Mouse (Mus musculus) kidney, postnatal 25 days (tissue): ENCODE measurements around the gene Olfr1193.
"Not testable (repeated sequence)": the region's sequence is repeated elsewhere in the genome, so short reads cannot be mapped to it uniquely, and the experiment has no call there.

Experiments
- DNase-seq, 2 experiments: peaks; one replicate each; pipeline ENCODE4 v3.0.0; 2021; ENCODE audit warnings: mixed read lengths in 2 of 2

Gene Olfr1193

GRCm38 (mm10) chr2:88675328-88675727 is at the start of gene Olfr1193:
Gene Olfr1193 (plus strand): TSS chr2:88675628.
- not testable (repeated sequence) for DNase-seq

- not testable (repeated sequence) for DNase-seq
These were observed 35.2 kb upstream of the Olfr1193 start, which contains the start of gene Olfr1191-ps1 for GRCm38 (mm10) chr2:88640242-88640641. Gene Olfr1191-ps1 (plus strand): TSS chr2:88640542.

GRCm38 (mm10) chr2:88648209-88648608 is 27.2 kb upstream of the Olfr1193 start, which contains the start of gene Olfr1192-ps1:
Gene Olfr1192-ps1 (plus strand): TSS chr2:88648509.
- DNase-seq = no peak

GRCm38 (mm10) chr2:88689087-88689486 is 13.7 kb downstream of the Olfr1193 start, which contains the start of gene Olfr1195:
Gene Olfr1195 (minus strand): TSS chr2:88689187.
- no peak for DNase-seq

GRCm38 (mm10) chr2:88704497-88704896 is 29.1 kb downstream of the Olfr1193 start, which contains the start of gene Olfr1196:
Gene Olfr1196 (minus strand): TSS chr2:88704597.
- no peak for DNase-seq
